Mouse (Mus musculus) left cerebral cortex, postnatal 25 days (tissue): ENCODE measurements around the gene Smyd2. TPM values are rescaled to one million over a fixed set of nuclear protein-coding genes. Genes with fewer than 3 reads are reported as not detected.

Source experiments
- DNase-seq, 2 experiments: peaks; one replicate each; pipeline ENCODE4 v3.0.0; 2022; ENCODE audit warnings: low spot score in 2 of 2, mixed read lengths in 1 of 2
- intact Hi-C: fragments of 180-260 bp; cut with DNase I; formaldehyde crosslinking; loops from one replicate; pipeline ENCODE4 v1.15.1; 2025
- total RNA-seq, 2 experiments: library from RNA; stranded (reverse); gene quantifications; 2 replicates each; pipeline ENCODE4 v1.2.3; 2021

Gene Smyd2
- total RNA-seq, 2 experiments from 2014 or later: 96.3 to 104 TPM

DNA sequence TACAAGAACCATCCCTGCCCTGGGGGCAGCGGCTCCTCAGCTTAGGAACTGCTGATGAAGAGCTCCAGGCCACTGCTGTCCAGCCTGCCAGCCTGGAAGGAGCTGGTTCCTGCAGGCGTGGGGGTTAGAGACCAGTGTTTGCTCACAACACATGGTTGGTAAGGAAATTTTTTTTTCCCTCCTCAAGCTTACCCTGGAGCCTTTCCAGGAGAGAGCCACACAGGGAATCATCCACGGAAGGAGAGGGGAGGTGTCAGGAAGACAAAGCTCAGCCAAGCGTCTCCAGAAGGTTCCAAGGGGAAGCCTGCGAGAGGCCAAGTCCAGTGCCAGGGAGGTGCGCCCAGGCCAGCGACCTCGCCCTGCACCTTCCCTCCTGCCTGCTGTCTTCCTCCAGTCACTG lies 42.2 kb downstream of the Smyd2 start:
- peak in 1 of 2 experiments; percentile 43 for DNase-seq
- intact Hi-C loops: loop anchor here (10.0 kb wide), 1 partner anchor 915 kb away; no protein-coding TSS in a partner anchor

DNA sequence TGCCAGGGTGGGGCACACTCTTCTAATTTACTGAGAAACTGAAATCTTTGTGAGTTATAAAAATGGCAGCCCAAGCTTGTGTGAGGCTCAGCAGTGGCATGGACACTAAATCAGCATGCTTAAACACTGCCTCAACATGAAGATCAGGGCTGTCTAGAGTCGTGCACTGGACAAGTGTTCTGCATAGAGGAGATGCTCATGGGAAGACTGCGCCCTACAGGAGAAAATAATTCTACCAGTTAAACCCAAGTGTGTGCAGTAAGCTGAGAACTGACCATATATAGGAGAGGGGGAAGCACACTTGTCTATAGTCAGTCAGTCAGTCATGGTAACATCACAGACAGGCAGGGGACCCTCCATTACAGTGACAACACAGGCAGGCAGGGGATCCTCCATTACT lies 43.0 kb downstream of the Smyd2 start:
- intact Hi-C loops: no loop called here

DNA sequence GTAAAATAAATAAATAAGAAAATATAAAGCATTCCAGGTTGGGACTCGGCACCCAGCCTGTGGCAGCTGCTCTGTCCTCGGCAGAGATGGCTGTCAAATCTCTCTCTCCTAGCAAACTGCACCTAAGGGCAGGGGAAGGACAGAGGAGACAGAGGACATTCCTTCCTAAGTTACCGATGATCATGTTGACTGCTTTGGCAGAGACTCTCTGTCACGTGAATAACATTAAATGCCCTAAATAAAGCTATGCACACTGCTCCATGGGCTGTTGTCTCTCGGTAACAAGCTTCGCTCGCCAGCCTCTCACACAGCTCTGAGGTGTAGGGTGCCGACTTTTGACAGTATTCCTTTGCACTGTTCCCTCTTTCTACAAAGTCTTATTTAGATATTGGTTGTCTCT lies 46.0 kb downstream of the Smyd2 start:
- intact Hi-C loops: no loop called here
- no peak for DNase-seq

More for the DNA sequence above, 43.0 kb downstream of the Smyd2 start:
- DNase-seq: no peak

DNA sequence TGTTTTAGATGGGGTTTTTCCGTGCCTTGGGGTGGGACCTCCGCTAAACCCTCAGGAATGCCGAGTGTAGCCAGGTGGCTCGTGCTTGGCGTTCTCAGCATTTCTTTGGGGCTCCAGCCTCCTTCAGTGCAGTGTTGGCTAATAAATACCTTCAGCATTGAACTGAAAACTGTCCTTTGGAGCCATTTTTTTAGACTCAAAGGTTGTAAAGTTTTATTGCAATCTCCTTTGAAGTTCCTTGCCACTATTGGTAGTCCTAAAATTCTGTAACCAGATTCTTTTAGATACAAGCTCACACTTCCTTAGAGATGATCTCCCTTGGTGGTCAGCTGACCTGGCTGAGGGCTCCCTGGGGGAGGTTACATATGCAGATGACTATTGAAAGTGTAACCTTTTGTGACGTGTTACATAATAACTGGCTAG lies 46.7 kb downstream of the Smyd2 start:
- intact Hi-C loops: no loop called here
- no peak for DNase-seq

DNA sequence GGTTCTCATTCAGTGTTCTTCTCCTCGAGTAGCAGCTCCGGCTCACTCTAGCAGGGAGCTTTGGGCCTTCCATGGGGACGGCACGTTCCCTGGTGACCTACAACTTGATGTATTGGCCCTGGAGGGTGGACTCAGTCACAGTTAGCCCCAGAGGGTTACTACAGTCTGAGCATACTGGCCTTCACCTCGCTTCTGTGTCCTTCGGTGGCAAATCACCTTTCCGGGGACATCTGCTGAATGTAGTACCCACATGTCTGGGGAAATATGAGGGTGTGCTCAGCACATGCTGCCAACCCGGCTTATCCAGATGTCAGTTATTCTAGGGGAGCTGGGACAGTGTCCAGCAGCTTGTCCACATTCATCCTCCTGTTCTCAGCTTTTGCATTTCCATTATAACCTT lies 48.6 kb downstream of the Smyd2 start:
- no peak for DNase-seq
- intact Hi-C loops: no loop called here

DNA sequence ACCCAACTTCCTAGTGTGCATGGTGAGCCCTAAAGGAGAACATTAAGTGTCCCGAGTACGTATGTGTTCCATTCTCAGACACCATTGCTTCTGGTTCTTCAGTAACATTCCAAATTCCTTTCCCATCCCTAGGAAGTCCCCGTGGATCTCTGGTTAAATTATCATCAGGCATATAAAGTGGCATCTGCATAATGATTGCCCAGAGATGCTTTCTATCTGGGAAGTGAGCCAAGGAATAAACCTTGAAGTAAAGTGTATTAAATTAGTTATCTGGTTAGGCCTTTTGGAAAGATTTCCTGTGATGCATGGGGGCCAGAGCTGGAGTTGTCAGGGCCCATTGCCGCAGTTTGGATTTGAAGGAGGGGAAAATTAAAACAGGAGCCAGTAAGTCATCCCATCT lies 50.1 kb downstream of the Smyd2 start:
- intact Hi-C loops: no loop called here
- DNase-seq: no peak

DNA sequence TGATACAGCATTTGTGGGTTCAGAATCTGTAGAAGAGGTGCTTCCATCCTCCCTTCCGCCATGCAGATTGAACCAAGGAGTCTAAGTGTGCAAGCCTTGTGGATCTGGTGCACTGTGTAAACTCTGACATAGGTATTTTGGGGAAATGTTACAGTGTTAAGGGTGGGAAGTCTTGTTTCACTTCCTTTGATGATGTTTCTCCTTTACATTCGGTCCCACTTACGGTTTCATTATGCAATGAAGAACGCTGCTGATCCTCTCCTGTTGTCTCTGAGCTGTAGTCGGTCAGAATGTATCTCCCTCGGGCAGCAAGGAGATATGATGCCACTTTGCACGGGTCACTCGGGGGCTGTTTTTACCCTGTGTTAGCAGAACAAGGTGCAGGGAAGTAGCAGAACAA lies 50.5 kb downstream of the Smyd2 start:
- intact Hi-C loops: no loop called here
- no peak for DNase-seq

DNA sequence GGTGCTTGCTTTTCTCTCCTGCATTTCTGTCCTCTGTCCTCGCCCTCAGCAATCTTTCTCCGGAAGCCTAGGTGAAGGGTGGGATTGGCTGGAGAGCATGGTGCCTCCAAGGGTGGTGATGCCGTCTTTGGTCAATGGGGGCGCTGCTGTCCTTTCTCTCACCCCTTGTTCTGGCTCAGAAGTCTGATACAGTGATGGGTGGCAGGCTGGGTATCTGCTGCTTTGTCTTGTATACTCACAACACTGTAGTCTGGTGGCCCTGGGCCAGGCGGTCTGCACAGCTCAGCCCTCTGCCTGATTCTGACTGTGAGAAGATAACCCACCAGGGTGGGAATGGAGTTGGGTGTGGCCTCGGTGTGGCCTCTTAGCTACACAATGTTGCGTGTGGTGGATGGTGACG lies 51.6 kb downstream of the Smyd2 start:
- DNase-seq: no peak
- intact Hi-C loops: no loop called here

DNA sequence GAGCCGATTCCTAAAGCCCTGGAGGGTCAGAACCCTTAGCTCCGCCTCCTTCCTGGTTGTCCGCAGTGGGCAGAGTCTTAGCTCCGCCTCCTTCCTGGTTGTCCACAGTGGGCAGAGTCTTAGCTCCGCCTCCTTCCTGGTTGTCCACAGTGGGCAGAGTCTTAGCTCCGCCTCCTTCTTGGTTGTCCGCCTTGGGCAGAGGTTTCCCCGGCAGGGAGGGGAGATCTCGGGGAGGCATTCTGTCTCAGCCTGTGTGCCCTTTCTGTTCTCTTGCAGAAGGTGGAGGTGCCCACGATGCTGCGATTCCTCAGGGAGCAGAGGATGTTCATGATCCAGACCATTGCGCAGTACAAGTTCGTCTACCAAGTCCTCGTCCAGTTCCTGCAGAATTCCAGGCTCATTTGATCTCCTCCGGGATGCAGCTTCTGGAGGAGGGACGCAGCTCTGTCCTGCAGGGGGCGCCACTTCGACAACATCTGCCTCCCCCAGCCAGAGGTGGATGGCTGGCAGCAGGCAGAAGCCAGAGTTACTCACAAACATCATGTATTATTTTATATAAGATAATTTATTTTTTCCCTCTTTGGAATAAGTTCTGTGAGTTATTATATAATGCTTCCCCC lies 52.4 kb downstream of the Smyd2 start:
- intact Hi-C loops: no loop called here

DNA sequence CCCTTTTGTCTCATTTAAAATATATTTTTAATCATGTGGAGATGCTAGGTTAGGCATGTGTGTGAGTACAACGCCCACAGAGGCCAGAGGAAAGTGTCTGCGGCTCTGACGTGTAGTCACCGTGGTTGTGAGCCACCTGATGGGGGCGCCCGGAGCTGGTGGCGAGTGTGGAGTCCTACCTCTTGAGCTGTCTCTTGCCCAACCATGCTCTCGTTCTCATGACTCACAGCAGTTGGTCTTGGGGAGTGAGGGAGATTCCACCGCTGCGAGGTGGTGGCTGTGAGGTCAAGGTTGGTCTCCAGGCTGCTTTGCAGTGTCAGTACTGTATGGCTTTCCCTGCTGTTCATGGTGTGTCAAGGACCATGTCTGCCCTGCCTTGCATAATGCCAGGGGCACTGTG lies 54.1 kb downstream of the Smyd2 start:
- intact Hi-C loops: no loop called here

More for the DNA sequence above, 52.4 kb downstream of the Smyd2 start:
- DNase-seq: no peak

DNA sequence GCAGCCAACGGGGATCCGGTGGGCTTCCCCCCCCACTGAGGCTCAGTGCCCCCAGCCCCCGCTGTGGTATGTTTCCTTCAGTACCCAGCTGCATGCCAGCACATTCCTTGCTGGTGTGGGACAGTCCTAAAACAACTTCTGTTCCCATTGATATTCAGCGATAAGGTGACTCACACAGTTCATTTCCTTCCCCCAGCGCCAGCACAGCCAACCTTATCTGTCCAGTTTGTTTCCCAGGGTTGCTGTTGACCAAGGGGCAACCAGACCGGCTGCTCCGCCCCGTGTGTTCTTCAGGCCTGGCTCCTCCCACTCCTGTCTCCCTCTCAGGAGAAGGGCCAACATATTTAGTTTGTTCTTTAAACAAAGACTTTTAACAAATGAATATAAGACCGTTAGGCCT lies 54.7 kb downstream of the Smyd2 start:
- intact Hi-C loops: no loop called here
- DNase-seq: no peak

More for the DNA sequence above, 54.1 kb downstream of the Smyd2 start:
- no peak for DNase-seq

DNA sequence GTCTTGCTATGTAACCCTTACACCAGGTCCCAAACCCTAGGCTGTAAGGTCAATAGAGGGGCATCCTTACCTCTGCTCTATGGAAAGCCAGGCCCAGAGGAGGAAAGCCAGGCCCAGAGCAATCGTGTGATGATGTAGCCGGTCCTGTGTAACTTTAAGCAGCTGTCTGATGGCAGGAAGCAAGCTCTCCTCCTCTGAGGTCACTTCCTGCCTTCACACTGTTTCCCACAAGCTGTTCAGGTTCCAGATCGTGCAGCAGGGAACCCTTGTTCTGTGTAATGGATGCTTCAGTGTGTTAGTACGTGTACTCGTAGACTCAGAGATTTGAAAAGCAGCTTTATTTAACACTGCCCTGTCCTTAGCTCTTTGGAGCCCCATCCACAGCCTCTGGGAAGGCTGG lies 55.1 kb downstream of the Smyd2 start:
- intact Hi-C loops: no loop called here
- no peak for DNase-seq

DNA sequence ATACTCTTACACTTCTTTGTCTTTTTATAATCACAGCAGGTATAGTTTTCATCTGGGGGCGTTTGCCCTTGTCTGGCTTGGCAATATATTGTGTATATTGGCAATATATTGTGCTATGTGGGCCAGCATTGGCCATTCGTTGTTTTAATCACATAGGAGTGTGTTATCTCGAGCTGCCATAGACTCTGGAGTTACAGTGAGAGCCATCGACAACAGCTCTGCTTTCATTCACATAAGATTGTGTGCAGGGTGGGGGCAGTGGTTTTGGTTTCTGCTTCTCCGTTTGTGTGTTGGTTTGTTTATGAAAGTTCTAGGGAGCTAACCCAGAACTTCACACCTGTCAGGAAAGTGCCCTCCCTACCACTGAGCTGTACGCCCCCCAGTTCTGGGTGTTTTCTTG lies 55.5 kb downstream of the Smyd2 start:
- intact Hi-C loops: no loop called here

DNA sequence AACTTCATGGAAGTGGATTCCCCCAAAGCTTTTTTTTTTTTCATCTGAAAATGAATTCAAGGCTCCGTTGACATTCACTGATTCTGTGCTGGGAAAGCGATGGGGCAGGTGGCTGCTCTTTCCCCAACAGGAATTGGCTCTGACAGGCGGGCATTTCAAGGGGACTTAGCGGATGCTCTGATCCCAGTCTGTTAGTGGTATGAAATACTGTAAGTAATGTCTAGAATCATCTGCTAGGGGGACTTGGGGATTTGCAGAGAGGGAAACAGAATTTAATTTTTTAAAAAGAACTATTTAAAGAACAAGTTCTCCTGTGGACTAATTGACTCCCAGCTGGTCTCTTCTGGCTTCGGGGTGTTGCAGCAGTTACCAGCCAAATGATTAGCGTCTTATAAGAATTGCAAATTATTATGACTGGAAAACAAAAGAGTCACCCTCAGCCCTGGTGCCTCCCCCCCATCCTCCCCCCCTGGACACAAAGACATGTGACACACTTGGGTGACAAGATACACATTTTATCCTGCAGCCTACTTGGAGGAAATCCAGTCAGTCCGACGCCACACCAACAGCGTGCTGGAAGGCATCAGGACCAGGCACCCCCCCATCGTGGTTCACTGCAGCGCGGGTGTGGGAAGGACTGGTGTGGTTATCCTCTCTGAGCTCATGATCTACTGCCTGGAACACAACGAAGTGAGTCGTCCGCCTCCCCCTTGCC lies 57.2 kb downstream of the Smyd2 start:
- no peak for DNase-seq
- intact Hi-C loops: no loop called here

More for the DNA sequence above, 55.5 kb downstream of the Smyd2 start:
- no peak for DNase-seq

DNA sequence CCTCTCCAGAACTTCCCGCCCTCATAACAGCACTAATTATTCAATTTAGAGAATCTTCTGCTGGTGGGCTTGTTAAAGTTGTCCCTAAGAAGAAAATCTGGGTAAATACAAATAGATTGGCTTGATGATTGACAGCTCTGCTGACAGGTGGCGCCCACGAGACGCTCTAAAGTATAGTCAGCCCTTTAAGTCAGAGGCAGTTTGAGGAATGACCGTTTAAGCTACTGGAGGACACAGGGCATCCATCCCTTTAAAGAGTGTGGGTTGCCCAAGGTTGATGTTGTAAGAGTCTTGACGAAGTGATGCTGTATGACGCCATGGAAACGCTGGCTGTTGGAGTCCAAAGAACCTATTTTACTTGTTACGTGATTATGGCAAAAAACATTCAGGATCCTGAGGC lies 57.9 kb downstream of the Smyd2 start:
- no peak for DNase-seq
- intact Hi-C loops: no loop called here

DNA sequence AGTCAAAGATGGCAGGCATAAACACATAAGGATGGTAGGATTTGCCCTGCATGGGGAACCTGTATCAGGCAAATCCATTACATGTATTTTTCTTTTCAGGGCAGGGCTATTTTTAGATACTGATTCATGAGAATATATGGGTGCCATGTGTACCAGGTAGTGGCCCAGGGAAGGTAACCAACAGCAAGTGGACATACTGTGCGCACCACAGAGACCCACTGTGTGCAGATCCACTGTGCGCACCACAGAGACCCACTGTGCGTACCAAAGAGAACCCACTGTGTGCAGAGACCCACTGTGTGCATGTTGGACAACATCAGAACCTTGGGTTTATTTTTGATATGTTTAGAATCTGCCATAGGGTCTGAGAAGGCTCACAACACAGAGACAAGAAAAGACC lies 58.4 kb downstream of the Smyd2 start:
- DNase-seq: no peak
- intact Hi-C loops: no loop called here

DNA sequence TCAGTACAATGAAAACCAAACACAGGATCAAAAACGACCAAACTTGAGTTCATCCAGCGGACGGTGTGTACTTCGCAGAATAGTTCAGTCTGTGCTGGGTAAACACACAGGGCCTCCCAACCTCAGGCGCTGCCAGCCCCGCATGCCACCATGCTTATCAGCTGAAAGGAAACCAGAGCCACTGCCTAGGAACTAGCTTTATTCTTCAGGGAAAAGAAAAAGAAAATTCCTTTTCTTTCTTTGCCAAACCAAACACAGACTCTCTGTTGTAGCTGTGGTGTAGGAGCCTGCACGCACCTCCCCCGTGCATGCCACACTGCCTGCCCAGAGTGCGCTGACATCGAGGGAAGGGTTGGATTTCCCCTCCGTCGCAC lies 61.2 kb downstream of the Smyd2 start:
- intact Hi-C loops: no loop called here
- DNase-seq: no peak

DNA sequence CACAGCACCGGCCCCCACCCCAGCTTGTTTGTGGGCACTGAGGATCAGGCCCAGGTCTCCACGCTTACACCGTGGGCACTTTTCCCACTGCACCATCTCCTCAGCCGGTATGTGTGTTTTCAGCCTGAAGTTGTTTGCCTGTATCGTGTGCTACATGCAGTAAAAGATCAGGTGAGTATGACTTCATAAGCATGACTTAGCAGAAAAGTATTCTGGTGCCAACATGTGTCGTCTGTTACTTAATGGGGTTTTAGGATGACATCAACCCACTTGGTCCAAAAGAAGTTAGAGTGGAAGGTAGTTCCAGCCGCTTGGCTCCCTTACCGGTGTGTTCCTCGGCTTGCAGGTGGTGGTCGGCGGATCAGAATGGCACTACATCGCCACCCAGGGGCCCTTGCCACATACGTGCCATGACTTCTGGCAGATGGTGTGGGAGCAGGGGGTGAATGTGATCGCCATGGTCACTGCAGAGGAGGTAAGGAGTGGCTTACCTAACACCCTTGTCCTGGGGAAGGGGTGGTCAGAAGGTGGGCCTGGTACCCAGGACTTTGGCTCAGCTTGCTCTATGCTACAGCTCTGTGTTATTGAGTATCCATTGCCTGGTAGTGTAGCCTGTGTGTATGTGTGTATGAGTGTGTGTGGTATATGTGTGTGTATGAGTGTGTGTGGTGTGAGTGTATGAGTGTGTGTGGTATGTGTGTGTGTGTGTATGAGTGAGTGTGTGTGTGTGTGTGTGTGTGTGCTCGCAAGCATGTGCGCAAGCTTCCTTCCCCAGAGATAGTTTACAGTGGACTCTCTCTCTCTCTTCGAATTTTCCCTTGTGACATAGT lies 61.8 kb downstream of the Smyd2 start:
- no peak for DNase-seq

DNA sequence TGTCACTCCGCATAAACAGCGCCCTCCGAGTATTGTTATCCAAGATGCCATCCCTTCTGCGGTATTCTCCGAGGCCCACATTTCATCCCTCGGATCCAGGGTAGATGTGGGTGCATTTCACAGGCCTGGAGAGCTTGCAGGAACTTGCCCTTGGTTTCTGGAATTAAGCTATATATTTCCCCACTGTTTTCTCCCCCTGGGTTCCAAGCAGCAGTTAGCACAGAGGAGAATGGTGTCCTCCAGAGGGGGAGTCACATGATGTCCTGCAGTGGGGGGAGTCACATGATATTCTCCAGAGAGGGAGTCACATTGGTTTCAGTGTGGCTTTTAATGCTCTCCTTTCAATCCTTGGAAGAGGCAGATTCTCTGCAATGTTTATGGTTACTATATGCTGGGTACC lies 63.8 kb downstream of the Smyd2 start:
- intact Hi-C loops: no loop called here
- no peak for DNase-seq

More for the DNA sequence above, 61.8 kb downstream of the Smyd2 start:
- intact Hi-C loops: no loop called here

DNA sequence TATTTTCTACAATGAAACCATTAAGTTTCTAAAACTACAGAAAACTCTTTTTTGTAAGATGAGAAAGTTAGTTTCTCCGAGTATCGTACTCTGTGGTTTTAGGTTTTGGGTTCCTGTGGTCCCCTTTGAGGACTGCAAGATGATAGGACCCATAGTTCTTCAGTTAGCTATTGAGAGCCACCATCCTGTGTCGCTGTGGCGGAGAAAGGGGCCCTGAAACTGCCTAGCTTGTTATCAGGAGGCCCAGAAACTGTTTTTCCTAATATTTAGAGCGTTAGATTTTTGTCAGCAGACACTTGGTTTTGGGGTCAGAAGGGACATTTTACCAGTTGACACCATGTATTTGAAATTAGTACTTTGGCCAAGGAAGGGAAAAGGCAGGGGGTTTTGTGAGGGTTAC lies 66.4 kb downstream of the Smyd2 start:
- DNase-seq: no peak
- intact Hi-C loops: no loop called here

DNA sequence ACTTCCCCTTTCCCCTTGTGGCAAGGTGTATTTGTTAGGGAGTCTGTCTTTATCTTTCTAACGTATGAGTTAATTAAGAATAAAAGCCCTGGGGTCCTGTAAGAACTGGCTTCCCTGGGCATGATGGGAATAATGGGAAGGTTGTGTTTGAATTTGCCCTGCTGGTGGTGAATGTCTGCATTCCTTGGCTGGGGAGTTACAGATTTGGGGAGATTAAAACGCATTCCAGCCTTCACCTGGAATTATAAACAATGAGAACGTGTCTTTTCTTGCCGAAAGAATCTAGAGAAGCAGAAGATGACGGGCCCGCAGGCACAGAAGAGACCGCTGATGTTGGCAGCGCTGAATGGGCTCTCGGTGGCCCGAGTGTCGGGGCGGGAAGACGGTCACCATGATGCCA lies 67.5 kb downstream of the Smyd2 start:
- intact Hi-C loops: no loop called here
- DNase-seq: no peak
